Mouse (Mus musculus) stomach, embryonic 14.5 days (tissue): ENCODE measurements around the gene Rims4. TPM values are rescaled to one million over a fixed set of nuclear protein-coding genes. Genes with fewer than 3 reads are reported as not detected.

Experiments used
- ATAC-seq: fragments of 200-750 bp; cut with Nextera tagmentation; 2 replicates; pipeline ENCODE4 v1.8.0; 2017; ENCODE audit warnings: low read depth, moderate TSS enrichment; ENCODE audit not compliant: insufficient number of reproducible peaks, insufficient read depth, low FRiP score
- H3K27ac ChIP-seq: fragments of 300-500 bp; sonication (generic); 2 replicates; pipeline ENCODE4 v1.5.1; 2014; ENCODE audit warnings: mild to moderate bottlenecking, low read length, moderate library complexity, mixed read lengths
- H3K27me3 ChIP-seq: fragments of 300-500 bp; sonication (generic); 2 replicates; pipeline ENCODE4 v1.6.1; 2014; ENCODE audit warnings: low read length, control low read depth, mixed read lengths; ENCODE audit not compliant: control insufficient read depth, insufficient read depth
- H3K36me3 ChIP-seq: fragments of 300-500 bp; sonication (generic); 2 replicates; pipeline ENCODE4 v1.6.1; 2014; ENCODE audit warnings: mild to moderate bottlenecking, control low read depth, low read length, moderate library complexity, mixed read lengths; ENCODE audit not compliant: control insufficient read depth, insufficient read depth
- H3K4me1 ChIP-seq: fragments of 300-500 bp; sonication (generic); 2 replicates; pipeline ENCODE4 v1.6.1; 2014; ENCODE audit warnings: low read length, control low read depth, mixed read lengths; ENCODE audit not compliant: control insufficient read depth, insufficient read depth
- H3K4me2 ChIP-seq: fragments of 300-500 bp; sonication (generic); replicated peaks from 2 replicates; pipeline ENCODE4 v1.6.1; 2014; ENCODE audit warnings: low read depth, low read length, control low read depth
- H3K4me3 ChIP-seq: fragments of 300-500 bp; sonication (generic); 2 replicates; pipeline ENCODE4 v1.5.1; 2014; ENCODE audit warnings: low read depth, low read length, control low read depth
- H3K9ac ChIP-seq: fragments of 300-500 bp; sonication (generic); replicated peaks from 2 replicates; pipeline ENCODE4 v1.6.1; 2014; ENCODE audit warnings: low read depth, mild to moderate bottlenecking, control low read depth, low read length, moderate library complexity, mixed read lengths
- H3K9me3 ChIP-seq: fragments of 300-500 bp; sonication (generic); 2 replicates; pipeline ENCODE4 v1.6.1; 2016; ENCODE audit warnings: low read depth, low read length, control low read depth; ENCODE audit not compliant: control insufficient read depth
- WGBS: fragments of 180-500 bp; shearing (Covaris S2); extraction: QIAGEN DNeasy Blood & Tissue Kit; methylation state at CpG from one replicate; pipeline ENCODE4 v1.1.7; 2014; 5-methylcytosine and 5-hydroxymethylcytosine counted together
- polyA plus RNA-seq: library from polyadenylated mRNA; unstranded; fragments of >200 nt; fragmentation: Nextera tagmentation; extraction: Ambion mirVana; gene quantifications from 2 replicates; pipeline ENCODE4 v1.2.1, GENCODE M21; 2014

Gene Rims4
- polyA plus RNA-seq, 1 experiment from 2014 or later = 0.06 TPM

GRCm38 (mm10) chr2:163889411-163889810 is 29.1 kb downstream of the Rims4 start:
- Histone ChIP-seq H3K9ac (no peak overlapping the region), H3K27ac (no peak overlapping the region), H3K4me2 (no peak overlapping the region), H3K36me3 (no peaks in the 10 kb centered on the region), H3K27me3 (no peaks in the 10 kb centered on the region), H3K9me3 (no peaks in the 10 kb centered on the region), H3K4me3 (no peak overlapping the region), H3K4me1 (no peaks in the 10 kb centered on the region)
- ATAC-seq = no peak
- 26% methylated on average over 6 of the region's 6 CpGs for WGBS

GRCm38 (mm10) chr2:163882859-163883652 is 35.4 kb downstream of the Rims4 start:
- no peak overlapping the region for H3K27ac ChIP-seq
- no peaks in the 10 kb centered on the region for H3K36me3 ChIP-seq
- 62% methylated on average over 17 of the region's 17 CpGs for WGBS
- no peaks in the 10 kb centered on the region for H3K4me1 ChIP-seq
- H3K9ac ChIP-seq = no peak overlapping the region
- no peak overlapping the region for H3K4me3 ChIP-seq
- ATAC-seq = no peak
- H3K4me2 ChIP-seq = no peak overlapping the region
- no peaks in the 10 kb centered on the region for H3K9me3 ChIP-seq
- H3K27me3 ChIP-seq = no peaks in the 10 kb centered on the region

GRCm38 (mm10) chr2:163880891-163881290 is 37.6 kb downstream of the Rims4 start:
- WGBS = 74% methylated on average over 6 of the region's 6 CpGs
- no peaks in the 10 kb centered on the region for H3K27me3 ChIP-seq
- no peak overlapping the region for H3K27ac ChIP-seq
- H3K9ac ChIP-seq = no peak overlapping the region
- no peak for ATAC-seq
- no peak overlapping the region for H3K4me2 ChIP-seq
- H3K4me1 ChIP-seq = no peaks in the 10 kb centered on the region
- H3K36me3 ChIP-seq = no peaks in the 10 kb centered on the region
- no peak overlapping the region for H3K4me3 ChIP-seq
- H3K9me3 ChIP-seq = no peaks in the 10 kb centered on the region

- H3K36me3 ChIP-seq = no peaks in the 10 kb centered on the region
- ATAC-seq = no peak
- H3K27ac ChIP-seq = no peak overlapping the region
- H3K9ac ChIP-seq = no peak overlapping the region
- H3K27me3 ChIP-seq = no peaks in the 10 kb centered on the region
- no peaks in the 10 kb centered on the region for H3K4me1 ChIP-seq
- H3K4me3 ChIP-seq = no peak overlapping the region
- no peak overlapping the region for H3K4me2 ChIP-seq
- 70% methylated on average over 14 of the region's 14 CpGs for WGBS
- H3K9me3 ChIP-seq = no peaks in the 10 kb centered on the region
Measured at GRCm38 (mm10) chr2:163876830-163877498, 41.5 kb downstream of the Rims4 start.

- ATAC-seq = no peak
- Histone ChIP-seq H3K9ac (no peak overlapping the region), H3K27ac (no peak overlapping the region), H3K4me2 (no peak overlapping the region), H3K36me3 (no peaks in the 10 kb centered on the region), H3K9me3 (no peaks in the 10 kb centered on the region), H3K4me3 (no peak overlapping the region), H3K4me1 (no peaks in the 10 kb centered on the region), H3K27me3 (no peaks in the 10 kb centered on the region)
- 81% methylated on average over 7 of the region's 7 CpGs for WGBS
Measured at GRCm38 (mm10) chr2:163875484-163875883, 43.0 kb downstream of the Rims4 start.

- no peak for ATAC-seq
Measured at GRCm38 (mm10) chr2:163874877-163875276, 43.6 kb downstream of the Rims4 start.

GRCm38 (mm10) chr2:163871906-163872305 is 46.6 kb downstream of the Rims4 start:
- no peaks in the 10 kb centered on the region for H3K4me1 ChIP-seq
- H3K9ac ChIP-seq = no peak overlapping the region
- no peaks in the 10 kb centered on the region for H3K9me3 ChIP-seq
- ATAC-seq = no peak
- no peak overlapping the region for H3K4me3 ChIP-seq
- no peaks in the 10 kb centered on the region for H3K27me3 ChIP-seq
- H3K4me2 ChIP-seq = no peak overlapping the region
- no peak overlapping the region for H3K27ac ChIP-seq
- 42% methylated on average over 3 of the region's 3 CpGs for WGBS
- no peaks in the 10 kb centered on the region for H3K36me3 ChIP-seq

More at GRCm38 (mm10) chr2:163874877-163875276, 43.6 kb downstream of the Rims4 start:
- H3K27ac ChIP-seq = no peak overlapping the region
- no peak overlapping the region for H3K9ac ChIP-seq
- no peaks in the 10 kb centered on the region for H3K27me3 ChIP-seq
- no peaks in the 10 kb centered on the region for H3K9me3 ChIP-seq
- H3K4me2 ChIP-seq = no peak overlapping the region
- H3K4me3 ChIP-seq = no peak overlapping the region
- H3K36me3 ChIP-seq = no peaks in the 10 kb centered on the region
- H3K4me1 ChIP-seq = no peaks in the 10 kb centered on the region
- 45% methylated on average over 5 of the region's 5 CpGs for WGBS

- Histone ChIP-seq H3K4me1 (no peaks in the 10 kb centered on the region), H3K4me3 (no peak overlapping the region), H3K4me2 (no peak overlapping the region), H3K27me3 (no peaks in the 10 kb centered on the region), H3K36me3 (no peaks in the 10 kb centered on the region), H3K27ac (no peak overlapping the region), H3K9ac (no peak overlapping the region), H3K9me3 (no peaks in the 10 kb centered on the region)
- ATAC-seq = no peak
- 81% methylated on average over 4 of the region's 4 CpGs for WGBS
Measured at GRCm38 (mm10) chr2:163871266-163871665, 47.2 kb downstream of the Rims4 start.
